Mouse (Mus musculus) megakaryocyte-erythroid progenitor cell, adult 5 weeks (primary cell): ENCODE data around the gene Atoh1. TPM values are rescaled to one million over a fixed set of nuclear protein-coding genes. Genes with fewer than 3 reads are reported as not detected.

Experiments
- polyA plus RNA-seq: library from polyadenylated mRNA; stranded (reverse); fragments of >175 nt; gene quantifications from 2 replicates; pipeline ENCODE4 v1.2.3, GENCODE M21; 2012

The Atoh1 gene
- polyA plus RNA-seq: 0.02 and 0.19 TPM in 2 replicates

GRCm38 (mm10) chr6:64728499-64729198 is at the start of gene Atoh1:
TSS of gene Atoh1 (plus strand) at chr6:64729125.

